Mouse (Mus musculus) right cerebral cortex, postnatal 36 days (tissue): Measurements from ENCODE around the gene 4930564D02Rik.
A peak's percentile ranks its signal among the peaks of the same experiment; 100 is the strongest.

Source experiments
- DNase-seq, 2 experiments: peaks; one replicate each; pipeline ENCODE4 v3.0.0; 2022; ENCODE audit warnings: low spot score in 2 of 2, mixed read lengths in 1 of 2

The 4930564D02Rik gene

DNA sequence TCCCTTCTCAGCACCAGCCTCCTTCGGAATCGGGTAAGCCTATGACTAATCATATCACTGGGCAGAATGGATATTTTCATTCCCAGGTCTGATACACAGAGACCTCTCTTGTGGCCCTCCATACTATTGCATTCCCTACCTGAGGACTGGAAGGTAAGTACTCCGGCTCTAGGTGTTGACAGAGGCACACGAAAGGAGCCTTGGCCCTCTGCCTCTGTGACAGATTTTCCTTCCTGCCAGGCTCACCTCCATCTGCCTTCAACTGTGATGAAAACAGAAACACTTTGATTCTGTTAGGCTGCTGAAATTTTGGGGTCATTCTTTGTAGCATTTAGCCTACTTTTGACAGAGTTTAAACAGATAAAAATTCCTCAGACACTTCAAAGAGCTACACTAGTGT, 47.2 kb downstream of the 4930564D02Rik start:
- no peak for DNase-seq

DNA sequence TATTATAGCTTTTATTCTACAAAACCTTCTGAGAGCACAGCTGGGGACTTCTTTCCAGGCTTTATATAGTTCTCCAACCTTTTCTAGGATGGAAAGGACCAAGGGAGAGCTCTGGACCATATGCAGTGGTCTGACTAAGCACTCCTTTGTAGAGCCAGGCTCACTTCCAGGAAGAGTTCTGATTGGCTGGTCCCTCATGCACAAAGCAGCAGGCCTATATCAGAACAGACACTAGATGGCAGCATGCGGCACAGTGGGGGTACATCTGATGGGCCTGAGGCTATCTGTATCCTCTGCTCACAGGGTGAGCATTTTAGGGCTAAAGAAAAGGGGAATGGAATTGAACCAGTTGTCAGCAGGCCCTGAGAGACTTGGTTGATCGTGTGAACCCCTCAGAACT, 47.6 kb downstream of the 4930564D02Rik start:
- DNase-seq, result peak; percentile 56 to 61

DNA sequence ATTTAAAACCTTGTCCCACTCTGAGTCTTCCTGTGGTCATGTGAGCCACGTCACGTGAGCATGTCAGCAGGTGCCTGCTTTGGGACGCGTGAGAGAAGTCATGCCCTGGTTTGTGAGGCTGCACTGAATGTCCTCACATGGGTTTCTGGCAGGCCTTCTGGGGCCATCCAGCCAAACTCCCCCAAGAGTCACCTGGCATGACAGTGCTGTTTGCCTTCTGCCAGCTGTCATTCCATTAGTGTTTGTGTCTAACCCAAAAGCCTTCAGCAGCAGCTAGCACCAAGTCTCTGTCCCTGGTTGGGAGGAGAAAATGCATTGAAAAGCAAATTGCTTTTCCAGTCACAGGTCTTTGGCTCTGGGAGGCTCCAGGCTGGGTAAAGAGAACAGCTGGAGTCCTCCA, 50.0 kb downstream of the 4930564D02Rik start:
- no peak for DNase-seq

DNA sequence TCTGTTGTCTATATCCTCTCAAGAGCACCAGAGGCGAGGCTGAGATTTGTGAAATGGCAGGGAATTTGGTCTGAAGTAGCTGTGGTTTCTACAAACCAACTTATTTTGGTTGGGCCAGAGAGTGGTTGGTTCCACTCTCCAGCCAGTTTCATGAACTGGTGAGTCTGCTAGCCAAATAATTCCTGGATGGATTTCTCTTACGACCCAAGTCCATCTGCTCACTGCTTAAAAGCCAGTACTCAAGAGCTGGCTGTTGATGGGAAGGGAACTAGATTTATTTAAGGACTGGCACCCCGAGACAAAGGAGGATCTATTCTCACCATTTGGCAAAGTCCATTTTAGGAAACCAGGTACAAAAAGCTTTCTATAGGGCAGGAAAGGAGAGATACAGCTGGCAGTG, 57.1 kb downstream of the 4930564D02Rik start:
- DNase-seq, result no peak

DNA sequence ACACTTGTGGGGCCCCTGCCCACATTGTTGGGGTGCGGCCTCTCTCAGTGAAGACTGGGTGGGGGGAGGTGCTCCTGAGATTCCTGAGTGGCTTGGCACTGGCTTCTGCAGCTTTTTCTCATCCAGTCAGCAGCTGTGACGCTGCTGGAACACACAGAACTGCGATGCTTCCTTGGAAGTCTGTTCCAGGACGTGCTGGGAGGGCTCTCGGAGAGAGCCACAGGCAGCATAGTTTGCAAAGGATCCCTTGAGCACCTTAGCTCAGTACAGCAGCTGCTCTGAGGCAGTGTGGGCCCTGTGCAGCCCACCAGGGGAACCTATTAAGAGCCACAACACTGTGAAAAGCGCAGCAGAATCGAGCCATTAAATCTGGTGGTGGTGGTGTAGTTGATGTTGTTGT, 61.2 kb downstream of the 4930564D02Rik start:
- DNase-seq, result no peak
